Mouse (Mus musculus): ENCODE measurements around the gene Xpot.

Gene Xpot

GRCm38 (mm10) chr10:121626186-121626882 lies at the start of gene Xpot:
Gene Xpot (minus strand): TSS chr10:121626332.
- in situ Hi-C loops (cut with MboI, MseI) = no loop called here

GRCm38 (mm10) chr10:121669103-121669502 lies 43.0 kb upstream of the Xpot start:
- in situ Hi-C loops (cut with MboI, MseI) = no loop called here

- in situ Hi-C loops (cut with MboI, MseI) = no loop called here
Observed at GRCm38 (mm10) chr10:121665631-121666145, 39.6 kb upstream of the Xpot start.

- in situ Hi-C loops (cut with MboI, MseI) = no loop called here
Observed at GRCm38 (mm10) chr10:121663599-121663998, 37.5 kb upstream of the Xpot start.

- in situ Hi-C loops (cut with MboI, MseI) = no loop called here
Observed at GRCm38 (mm10) chr10:121662711-121663110, 36.6 kb upstream of the Xpot start.

GRCm38 (mm10) chr10:121655907-121656306 lies 29.8 kb upstream of the Xpot start:
- in situ Hi-C loops (cut with MboI, MseI) = loop anchor here in 1 of 2 experiments (10.0 kb wide), 1 partner anchor 1431 kb away; the partner anchor contains the start of gene Llph

GRCm38 (mm10) chr10:121653079-121653478 lies 26.9 kb upstream of the Xpot start:
- in situ Hi-C loops (cut with MboI, MseI) = loop anchor here in 1 of 2 experiments (5.0 to 10.0 kb wide), 2 partner anchors 44 to 1428 kb away; partner anchors contain the start of gene Llph

GRCm38 (mm10) chr10:121646294-121646693 lies 20.2 kb upstream of the Xpot start:
- in situ Hi-C loops (cut with MboI, MseI) = loop anchor here in 1 of 2 experiments (10.0 kb wide), 1 partner anchor 879 kb away; no protein-coding TSS in a partner anchor

GRCm38 (mm10) chr10:121642054-121642947 lies 16.2 kb upstream of the Xpot start:
- in situ Hi-C loops (cut with MboI, MseI) = loop anchor here (5.0 to 10.0 kb wide), 2 partner anchors 415 to 882 kb away; no protein-coding TSS in a partner anchor

GRCm38 (mm10) chr10:121641272-121642053 lies 15.3 kb upstream of the Xpot start, which contains the start of gene D930020B18Rik:
Gene D930020B18Rik (plus strand): TSS chr10:121641588.
- in situ Hi-C loops (cut with MboI, MseI) = loop anchor here (5.0 to 10.0 kb wide), 2 partner anchors 416 to 883 kb away; no protein-coding TSS in a partner anchor

GRCm38 (mm10) chr10:121640944-121641271 lies 14.8 kb upstream of the Xpot start:
- in situ Hi-C loops (cut with MboI, MseI) = loop anchor here (5.0 to 10.0 kb wide), 2 partner anchors 416 to 884 kb away; no protein-coding TSS in a partner anchor

GRCm38 (mm10) chr10:121640150-121640930 lies 14.2 kb upstream of the Xpot start:
- in situ Hi-C loops (cut with MboI, MseI) = loop anchor here (5.0 to 10.0 kb wide), 2 partner anchors 417 to 884 kb away; no protein-coding TSS in a partner anchor

GRCm38 (mm10) chr10:121639573-121639972 lies 13.4 kb upstream of the Xpot start:
- in situ Hi-C loops (cut with MboI, MseI) = loop anchor here in 1 of 2 experiments (5.0 kb wide), 1 partner anchor 108 kb away; no protein-coding TSS in a partner anchor

- in situ Hi-C loops (cut with MboI, MseI) = loop anchor here in 1 of 2 experiments (5.0 kb wide), 1 partner anchor 111 kb away; no protein-coding TSS in a partner anchor
Observed at GRCm38 (mm10) chr10:121636276-121636675, 10.1 kb upstream of the Xpot start.

- in situ Hi-C loops (cut with MboI, MseI) = loop anchor here in 1 of 2 experiments (5.0 kb wide), 1 partner anchor 408 kb away; no protein-coding TSS in a partner anchor
Observed at GRCm38 (mm10) chr10:121634159-121634558, 8.0 kb upstream of the Xpot start.

GRCm38 (mm10) chr10:121628561-121629040 lies 2.5 kb upstream of the Xpot start:
- in situ Hi-C loops (cut with MboI, MseI) = no loop called here

GRCm38 (mm10) chr10:121627216-121627852 lies 1.2 kb upstream of the Xpot start:
- in situ Hi-C loops (cut with MboI, MseI) = no loop called here

- in situ Hi-C loops (cut with MboI, MseI) = no loop called here
Observed at GRCm38 (mm10) chr10:121625407-121626185, 536 bp downstream of the Xpot start.
